Mouse (Mus musculus) heart, embryonic 10.5 days (tissue): ENCODE data around the gene Snapin. TPM values are rescaled to one million over a fixed set of nuclear protein-coding genes. Genes with fewer than 3 reads are reported as not detected.
A peak's percentile ranks its signal among the peaks of the same experiment; 100 is the strongest.

Experiments
- DNase-seq: peaks from one replicate; pipeline ENCODE4 v3.0.0-alpha.2; 2017; ENCODE audit warnings: low spot score
- H3K27ac ChIP-seq: fragments of 300-500 bp; sonication (generic); 2 replicates; pipeline ENCODE4 v1.5.1; 2016; ENCODE audit warnings: mild to moderate bottlenecking
- H3K27me3 ChIP-seq: fragments of 300-500 bp; sonication (generic); 2 replicates; pipeline ENCODE4 v1.6.1; 2016; ENCODE audit warnings: mild to moderate bottlenecking; ENCODE audit not compliant: poor library complexity, insufficient read depth, severe bottlenecking
- H3K36me3 ChIP-seq: fragments of 300-500 bp; sonication (generic); 2 replicates; pipeline ENCODE4 v1.6.1; 2016; ENCODE audit warnings: mild to moderate bottlenecking, moderate library complexity
- H3K4me1 ChIP-seq: fragments of 300-500 bp; sonication (generic); 2 replicates; pipeline ENCODE4 v1.6.1; 2016; ENCODE audit warnings: mild to moderate bottlenecking
- H3K4me3 ChIP-seq: fragments of 300-500 bp; sonication (generic); 2 replicates; pipeline ENCODE4 v1.5.1; 2016; ENCODE audit warnings: mild to moderate bottlenecking, moderate library complexity
- H3K9me3 ChIP-seq: fragments of 300-500 bp; sonication (generic); 2 replicates; pipeline ENCODE4 v1.6.1; 2016; ENCODE audit warnings: mild to moderate bottlenecking, moderate library complexity
- WGBS: fragments of 180-500 bp; shearing (Covaris S2); methylation state at CpG from one replicate; pipeline ENCODE4 v1.1.7; 2016; 5-methylcytosine and 5-hydroxymethylcytosine counted together
- polyA plus RNA-seq: library from polyadenylated mRNA; unstranded; fragments of >200 nt; fragmentation: Nextera tagmentation; extraction: Ambion mirVana; gene quantifications from 2 replicates; pipeline ENCODE4 v1.2.1, GENCODE M21; 2016

Gene Snapin
- 71.7 and 74.4 TPM in 2 replicates for polyA plus RNA-seq

- Histone ChIP-seq H3K4me3 (peak within 1 kb of the TSS; percentile 77), H3K27ac (peak within 1 kb of the TSS; percentile 95), H3K36me3 (peaks cover 37% of the 10 kb centered on the region), H3K4me1 (peaks cover 6% of the 10 kb centered on the region; the same call in 1 of the 2 replicates), H3K9me3 (no peaks in the 10 kb centered on the region), H3K27me3 (no peaks in the 10 kb centered on the region)
- WGBS = under 1% methylated on average over 37 of the region's 37 CpGs
- DNase-seq = peak; percentile 98
Observed at GRCm38 (mm10) chr3:90490696-90491256, at the start of gene Snapin. TSS of gene Snapin (minus strand) at chr3:90491033.

- H3K27ac ChIP-seq = 0 out of 2 replicates have a peak overlapping the region, but pooled peaks have one; percentile 13
- H3K27me3 ChIP-seq = peaks cover 10% of the 10 kb centered on the region
- no peaks in the 10 kb centered on the region for H3K36me3 ChIP-seq
- no peak for DNase-seq
- no peak overlapping the region for H3K4me3 ChIP-seq
- H3K4me1 ChIP-seq = peaks cover 13% of the 10 kb centered on the region
- H3K9me3 ChIP-seq = no peaks in the 10 kb centered on the region
- 77% methylated on average over 5 of the region's 5 CpGs for WGBS
Observed at GRCm38 (mm10) chr3:90537905-90538296, 47.1 kb upstream of the Snapin start.

- Histone ChIP-seq H3K27ac (0 out of 2 replicates have a peak within 1 kb of the TSS, but pooled peaks have one; percentile 13), H3K9me3 (no peaks in the 10 kb centered on the region), H3K27me3 (peaks cover 8% of the 10 kb centered on the region), H3K36me3 (no peaks in the 10 kb centered on the region), H3K4me3 (no peak within 1 kb of the TSS), H3K4me1 (peaks cover 13% of the 10 kb centered on the region)
- DNase-seq = peak; percentile 74
- WGBS = 41% methylated on average over 10 of the region's 10 CpGs
Observed at GRCm38 (mm10) chr3:90537141-90537904, 46.5 kb upstream of the Snapin start, which contains the start of gene S100a16. TSS of gene S100a16 (plus strand) at chr3:90537254.

- no peaks in the 10 kb centered on the region for H3K9me3 ChIP-seq
- H3K27me3 ChIP-seq = no peaks in the 10 kb centered on the region; the same call in none of the 2 replicates
- H3K36me3 ChIP-seq = no peaks in the 10 kb centered on the region
- H3K4me1 ChIP-seq = no peaks in the 10 kb centered on the region; the same call in 1 of the 2 replicates
- WGBS = 70% methylated on average over 1 of the region's 1 CpGs
- no peak overlapping the region for H3K4me3 ChIP-seq
- peak; percentile 71 for DNase-seq
- H3K27ac ChIP-seq = no peak overlapping the region
Observed at GRCm38 (mm10) chr3:90535446-90535845, 44.6 kb upstream of the Snapin start.

- Histone ChIP-seq H3K4me1 (no peaks in the 10 kb centered on the region), H3K27me3 (peaks cover 7% of the 10 kb centered on the region; the same call in 1 of the 2 replicates), H3K36me3 (no peaks in the 10 kb centered on the region), H3K9me3 (no peaks in the 10 kb centered on the region), H3K27ac (no peak overlapping the region), H3K4me3 (no peak overlapping the region)
- peak; percentile 38 for DNase-seq
- 61% methylated on average over 5 of the region's 5 CpGs for WGBS
Observed at GRCm38 (mm10) chr3:90531713-90532112, 40.9 kb upstream of the Snapin start.

GRCm38 (mm10) chr3:90527291-90527873 lies 36.5 kb upstream of the Snapin start:
- H3K27me3 ChIP-seq = peaks cover 11% of the 10 kb centered on the region; the same call in 1 of the 2 replicates
- no peak overlapping the region for H3K27ac ChIP-seq
- peaks cover 4% of the 10 kb centered on the region; the same call in 1 of the 2 replicates for H3K36me3 ChIP-seq
- no peak overlapping the region for H3K4me3 ChIP-seq
- H3K4me1 ChIP-seq = no peaks in the 10 kb centered on the region
- 79% methylated on average over 7 of the region's 7 CpGs for WGBS
- H3K9me3 ChIP-seq = no peaks in the 10 kb centered on the region
- no peak for DNase-seq

GRCm38 (mm10) chr3:90526580-90526979 lies 35.7 kb upstream of the Snapin start, which contains the start of gene S100a14:
TSS of gene S100a14 (plus strand) at chr3:90526856.
- peaks cover 4% of the 10 kb centered on the region; the same call in 1 of the 2 replicates for H3K36me3 ChIP-seq
- 60% methylated on average over 5 of the region's 5 CpGs for WGBS
- no peaks in the 10 kb centered on the region for H3K4me1 ChIP-seq
- DNase-seq = no peak
- H3K9me3 ChIP-seq = no peaks in the 10 kb centered on the region
- H3K27me3 ChIP-seq = peaks cover 11% of the 10 kb centered on the region; the same call in 1 of the 2 replicates
- no peak within 1 kb of the TSS for H3K4me3 ChIP-seq
- no peak within 1 kb of the TSS for H3K27ac ChIP-seq

- H3K9me3 ChIP-seq = no peaks in the 10 kb centered on the region
- DNase-seq = no peak
Observed at GRCm38 (mm10) chr3:90526076-90526475, 35.2 kb upstream of the Snapin start.

GRCm38 (mm10) chr3:90525421-90525820 lies 34.6 kb upstream of the Snapin start:
- Histone ChIP-seq H3K4me3 (no peak overlapping the region), H3K27me3 (peaks cover 11% of the 10 kb centered on the region; the same call in 1 of the 2 replicates), H3K4me1 (no peaks in the 10 kb centered on the region), H3K36me3 (peaks cover 4% of the 10 kb centered on the region; the same call in 1 of the 2 replicates), H3K9me3 (no peaks in the 10 kb centered on the region), H3K27ac (no peak overlapping the region)
- no peak for DNase-seq
- WGBS = 62% methylated on average over 4 of the region's 4 CpGs

More at GRCm38 (mm10) chr3:90526076-90526475, 35.2 kb upstream of the Snapin start:
- Histone ChIP-seq H3K27ac (no peak overlapping the region), H3K27me3 (peaks cover 11% of the 10 kb centered on the region; the same call in 1 of the 2 replicates), H3K36me3 (peaks cover 4% of the 10 kb centered on the region; the same call in 1 of the 2 replicates), H3K4me1 (no peaks in the 10 kb centered on the region), H3K4me3 (no peak overlapping the region)
- 76% methylated on average over 2 of the region's 2 CpGs for WGBS

- H3K36me3 ChIP-seq = no peaks in the 10 kb centered on the region
- no peak overlapping the region for H3K27ac ChIP-seq
- 81% methylated on average over 4 of the region's 4 CpGs for WGBS
- no peaks in the 10 kb centered on the region for H3K9me3 ChIP-seq
- H3K27me3 ChIP-seq = no peaks in the 10 kb centered on the region
- peaks cover 30% of the 10 kb centered on the region for H3K4me1 ChIP-seq
- H3K4me3 ChIP-seq = no peak overlapping the region
- peak; percentile 64 for DNase-seq
Observed at GRCm38 (mm10) chr3:90517711-90518110, 26.9 kb upstream of the Snapin start.

GRCm38 (mm10) chr3:90515789-90516188 lies 25.0 kb upstream of the Snapin start:
- Histone ChIP-seq H3K36me3 (peaks cover 4% of the 10 kb centered on the region; the same call in 1 of the 2 replicates), H3K27ac (no peak overlapping the region), H3K4me1 (peaks cover 30% of the 10 kb centered on the region), H3K27me3 (no peaks in the 10 kb centered on the region), H3K4me3 (peak overlapping the region; percentile 60; the same call in 1 of the 2 replicates), H3K9me3 (no peaks in the 10 kb centered on the region)
- peak; percentile 69 for DNase-seq
- WGBS = 89% methylated on average over 4 of the region's 4 CpGs

- Histone ChIP-seq H3K36me3 (peaks cover 6% of the 10 kb centered on the region; the same call in 1 of the 2 replicates), H3K27me3 (no peaks in the 10 kb centered on the region), H3K27ac (peak overlapping the region; percentile 89; the same call in 1 of the 2 replicates), H3K4me1 (peaks cover 30% of the 10 kb centered on the region), H3K9me3 (no peaks in the 10 kb centered on the region), H3K4me3 (peak overlapping the region; percentile 60)
- WGBS = 33% methylated on average over 1 of the region's 1 CpGs
- peak; percentile 66 for DNase-seq
Observed at GRCm38 (mm10) chr3:90515242-90515641, 24.4 kb upstream of the Snapin start.
